Mouse (Mus musculus) ES-Bruce4 (cell line): ENCODE data around the gene Psmd9.

Experiments
- CTCF ChIP-seq: IDR thresholded peaks from one replicate; pipeline ENCODE4 v1.8.1; 2011; ENCODE audit warnings: low read depth, low read length
- POLR2A ChIP-seq: IDR thresholded peaks from one replicate; pipeline ENCODE4 v1.8.1; 2011; ENCODE audit warnings: low read length; ENCODE audit not compliant: insufficient read depth

GRCm38 (mm10) chr5:123180390-123180789 lies 11.2 kb downstream of the Psmd9 start:
- TF ChIP-seq CTCF (no peak), POLR2A (no peak)
